Mouse (Mus musculus) embryonic fibroblast, embryonic 13.5 days (primary cell): ENCODE data around the gene Trp73. TPM values are rescaled to one million over a fixed set of nuclear protein-coding genes. Genes with fewer than 3 reads are reported as not detected.

Source experiments
- H3K27ac ChIP-seq: 2 replicates; pipeline ENCODE4 v1.5.1; 2012; ENCODE audit warnings: low read length, control low read depth, inconsistent platforms; ENCODE audit not compliant: insufficient read depth
- H3K4me1 ChIP-seq: 2 replicates; pipeline ENCODE4 v1.6.1; 2011; ENCODE audit warnings: low read length; ENCODE audit not compliant: control insufficient read depth, insufficient read depth
- H3K4me3 ChIP-seq: 2 replicates; pipeline ENCODE4 v1.5.1; 2011; ENCODE audit warnings: mild to moderate bottlenecking, control low read depth, low read length; ENCODE audit not compliant: insufficient read depth
- CTCF ChIP-seq: IDR thresholded peaks from 2 replicates; pipeline ENCODE4 v1.5.1; 2011; ENCODE audit warnings: mild to moderate bottlenecking, control low read depth, low read length, moderate library complexity, borderline replicate concordance; ENCODE audit not compliant: insufficient read depth
- POLR2A ChIP-seq: IDR thresholded peaks from 2 replicates; pipeline ENCODE4 v1.6.1; 2011; ENCODE audit warnings: low read depth, mild to moderate bottlenecking, control low read depth, low read length, moderate library complexity
- polyA plus RNA-seq: library from polyadenylated mRNA; stranded (reverse); fragments of >200 nt; gene quantifications from 2 replicates; pipeline ENCODE4 v1.2.4, GENCODE M21; 2011; ENCODE audit warnings: low read depth; ENCODE audit not compliant: missing spikeins, insufficient read length

The Trp73 gene
- polyA plus RNA-seq, 1 experiment = not detected

- Histone ChIP-seq H3K4me3 (peak overlapping the region; percentile 37), H3K4me1 (no peaks in the 10 kb centered on the region), H3K27ac (no peak overlapping the region)
- TF ChIP-seq CTCF = no peak
- TF ChIP-seq POLR2A = no peak
Measured at GRCm38 (mm10) chr4:154170021-154170420, 30.0 kb upstream of the Trp73 start.

GRCm38 (mm10) chr4:154167053-154167452 is 27.0 kb upstream of the Trp73 start:
- H3K4me3 ChIP-seq = no peak overlapping the region
- peak; percentile 71; the same call in 1 of the 2 replicates for TF ChIP-seq CTCF
- TF ChIP-seq POLR2A = no peak
- no peaks in the 10 kb centered on the region for H3K4me1 ChIP-seq
- H3K27ac ChIP-seq = no peak overlapping the region

GRCm38 (mm10) chr4:154163296-154163695 is 23.3 kb upstream of the Trp73 start:
- Histone ChIP-seq H3K4me1 (peaks cover 3% of the 10 kb centered on the region; the same call in 1 of the 2 replicates), H3K27ac (no peak overlapping the region), H3K4me3 (no peak overlapping the region)
- TF ChIP-seq POLR2A (no peak), CTCF (peak; percentile 70)

GRCm38 (mm10) chr4:154160538-154161390 is 20.8 kb upstream of the Trp73 start, which contains the start of gene Tprgl:
TSS of gene Tprgl (minus strand) at chr4:154160666.
- TF ChIP-seq POLR2A (peak; percentile 79), CTCF (no peak)
- peak within 1 kb of the TSS; percentile 8; the same call in 1 of the 2 replicates for H3K27ac ChIP-seq
- H3K4me3 ChIP-seq = peak within 1 kb of the TSS; percentile 96
- H3K4me1 ChIP-seq = peaks cover 3% of the 10 kb centered on the region; the same call in 1 of the 2 replicates

- Histone ChIP-seq H3K27ac (peak overlapping the region; percentile 8; the same call in 1 of the 2 replicates), H3K4me1 (peaks cover 3% of the 10 kb centered on the region; the same call in 1 of the 2 replicates), H3K4me3 (peak overlapping the region; percentile 47)
- no peak for TF ChIP-seq CTCF
- no peak for TF ChIP-seq POLR2A
Measured at GRCm38 (mm10) chr4:154159961-154160537, 20.0 kb upstream of the Trp73 start.

- Histone ChIP-seq H3K4me1 (peaks cover 3% of the 10 kb centered on the region; the same call in 1 of the 2 replicates), H3K27ac (no peak overlapping the region), H3K4me3 (no peak overlapping the region)
- TF ChIP-seq POLR2A = no peak
- peak; percentile 95; the same call in 1 of the 2 replicates for TF ChIP-seq CTCF
Measured at GRCm38 (mm10) chr4:154159002-154159401, 19.0 kb upstream of the Trp73 start.

GRCm38 (mm10) chr4:154157970-154158662 is 18.1 kb upstream of the Trp73 start:
- Histone ChIP-seq H3K4me3 (no peak overlapping the region), H3K4me1 (peaks cover 3% of the 10 kb centered on the region; the same call in 1 of the 2 replicates), H3K27ac (no peak overlapping the region)
- TF ChIP-seq POLR2A = no peak
- TF ChIP-seq CTCF = no peak

- no peak for TF ChIP-seq POLR2A
- TF ChIP-seq CTCF = no peak
- no peak overlapping the region for H3K27ac ChIP-seq
Measured at GRCm38 (mm10) chr4:154156050-154156449, 16.0 kb upstream of the Trp73 start.

GRCm38 (mm10) chr4:154154104-154154503 is 14.1 kb upstream of the Trp73 start:
- Histone ChIP-seq H3K27ac (no peak overlapping the region), H3K4me1 (0 out of 2 replicates have a peak, but pooled peaks cover under 1% of the 10 kb centered on the region), H3K4me3 (no peak overlapping the region)
- TF ChIP-seq POLR2A (no peak), CTCF (no peak)

More at GRCm38 (mm10) chr4:154156050-154156449, 16.0 kb upstream of the Trp73 start:
- Histone ChIP-seq H3K4me3 (no peak overlapping the region), H3K4me1 (0 out of 2 replicates have a peak, but pooled peaks cover 3% of the 10 kb centered on the region)
